30 mouse cellular contexts compared by ENCODE assay signal in genomic region chr13:71689187-71689586, GRCm38 (mm10).
DNase-seq lines count a peak whose midpoint lies in the region; ATAC-seq and TF ChIP-seq lines count a peak whose summit lies in the region.
"Had no signal": no experiment of that assay in that cellular context is flagged by ENCODE, and none has a peak within 500 bp of the region (broad histone marks: within the 10 kb centered on the region; RNA-seq: fewer than 3 reads in every experiment).

No protein-coding gene starts in this region.

- no peak overlapping the region for H3K4me3 ChIP-seq in kidney, embryonic 16.5 days (ENCODE audit: low read length)
- H3K4me3 ChIP-seq in midbrain, embryonic 16.5 days (ENCODE audit: low read depth, low read length), result no peak overlapping the region
- H3K4me3 ChIP-seq in midbrain, postnatal 0 days (ENCODE audit: low read depth, low read length), result no peak overlapping the region
- no peak overlapping the region for H3K4me3 ChIP-seq in limb, embryonic 10.5 days
- H3K4me3 ChIP-seq: embryonic facial prominence, embryonic 15.5 days; forebrain, embryonic 13.5 days; hindbrain, embryonic 12.5 days; intestine, embryonic 15.5 days; layer of hippocampus, adult 2 months; left cerebral cortex, adult 2 months; limb, embryonic 15.5 days had no signal

- peak; percentile 67; the same call in 1 of the 2 replicates for ATAC-seq in kidney, embryonic 16.5 days (ENCODE audit: low FRiP score, low TSS enrichment)
- 0 out of 2 replicates have a peak, but pooled peaks have one; percentile 29 for ATAC-seq in midbrain, embryonic 16.5 days
- no peak for ATAC-seq in midbrain, postnatal 0 days (ENCODE audit: low FRiP score)
- ATAC-seq in granulocyte monocyte progenitor cell, adult 5-6 weeks (replicated peaks; ENCODE audit: poor library complexity, severe bottlenecking), result no peak
- ATAC-seq: hindbrain, postnatal 0 days; intestine, embryonic 15.5 days had no signal

- no peak overlapping the region for H3K4me2 ChIP-seq in kidney, embryonic 16.5 days (replicated peaks; ENCODE audit: low read depth, low read length)
- H3K4me2 ChIP-seq in midbrain, embryonic 16.5 days (ENCODE audit: low read length), result no peak overlapping the region
- no peak overlapping the region for H3K4me2 ChIP-seq in midbrain, postnatal 0 days (ENCODE audit: low read depth, low read length, poor library complexity, severe bottlenecking)
- H3K4me2 ChIP-seq: embryonic facial prominence, embryonic 15.5 days; heart, embryonic 11.5 days; intestine, embryonic 15.5 days; limb, embryonic 15.5 days had no signal

- TF ChIP-seq CTCF in midbrain, postnatal 0 days (IDR thresholded peaks at IDR 0.05), result no peak

- WGBS in kidney, embryonic 16.5 days, result 17% methylated on average over 9 of the region's 9 CpGs
- WGBS in midbrain, embryonic 16.5 days, result 41% methylated on average over 9 of the region's 9 CpGs
- WGBS in midbrain, postnatal 0 days, result 43% methylated on average over 9 of the region's 9 CpGs
- 28% methylated on average over 9 of the region's 9 CpGs for whole genome bisulfite sequencing in limb, embryonic 10.5 days

- no peak overlapping the region for H3K9ac ChIP-seq in kidney, embryonic 16.5 days (replicated peaks; ENCODE audit: low read length)
- no peak overlapping the region for H3K9ac ChIP-seq in midbrain, embryonic 16.5 days (ENCODE audit: low read depth, low read length)
- H3K9ac ChIP-seq in midbrain, postnatal 0 days (replicated peaks; ENCODE audit: low read length, poor library complexity, severe bottlenecking), result no peak overlapping the region
- H3K9ac ChIP-seq: embryonic facial prominence, embryonic 15.5 days; forebrain, embryonic 13.5 days; hindbrain, embryonic 12.5 days; intestine, embryonic 15.5 days; limb, embryonic 15.5 days; liver, embryonic 14.5 days had no signal

- no peak overlapping the region for H3K27ac ChIP-seq in kidney, embryonic 16.5 days (ENCODE audit: low read length)
- H3K27ac ChIP-seq in midbrain, embryonic 16.5 days (ENCODE audit: low read length), result no peak overlapping the region
- no peak overlapping the region for H3K27ac ChIP-seq in midbrain, postnatal 0 days (ENCODE audit: low read depth, low read length)
- no peak overlapping the region for H3K27ac ChIP-seq in limb, embryonic 10.5 days
- H3K27ac ChIP-seq: embryonic facial prominence, embryonic 15.5 days; forebrain, embryonic 13.5 days; hindbrain, embryonic 12.5 days; hindbrain, postnatal 0 days; intestine, embryonic 15.5 days; layer of hippocampus, adult 2 months; left cerebral cortex, adult 2 months; limb, embryonic 15.5 days; liver, embryonic 14.5 days; stomach, postnatal 0 days had no signal

- H3K4me1 ChIP-seq in kidney, embryonic 16.5 days (ENCODE audit: insufficient read depth, low read length), result peaks cover 9% of the 10 kb centered on the region; the same call in 1 of the 2 replicates
- peaks cover 10% of the 10 kb centered on the region; the same call in 1 of the 2 replicates for H3K4me1 ChIP-seq in midbrain, embryonic 16.5 days (ENCODE audit: control insufficient read depth, insufficient read depth, low read length)
- no peaks in the 10 kb centered on the region for H3K4me1 ChIP-seq in midbrain, postnatal 0 days (ENCODE audit: insufficient read depth, low read length)
- H3K4me1 ChIP-seq in limb, embryonic 10.5 days, result peaks cover 30% of the 10 kb centered on the region
- H3K4me1 ChIP-seq: embryonic facial prominence, embryonic 15.5 days; intestine, embryonic 15.5 days had no signal

- no peaks in the 10 kb centered on the region for H3K9me3 ChIP-seq in kidney, embryonic 16.5 days (ENCODE audit: low read length)
- H3K9me3 ChIP-seq in midbrain, embryonic 16.5 days (replicated peaks; ENCODE audit: control insufficient read depth, low read length, poor library complexity, severe bottlenecking), result no peaks in the 10 kb centered on the region
- no peaks in the 10 kb centered on the region for H3K9me3 ChIP-seq in midbrain, postnatal 0 days (ENCODE audit: low read length)
- no peaks in the 10 kb centered on the region for H3K9me3 ChIP-seq in limb, embryonic 10.5 days (replicated peaks)
- H3K9me3 ChIP-seq: embryonic facial prominence, embryonic 15.5 days; forebrain, embryonic 13.5 days; hindbrain, embryonic 12.5 days; intestine, embryonic 15.5 days; limb, embryonic 15.5 days had no signal

- H3K36me3 ChIP-seq in kidney, embryonic 16.5 days (ENCODE audit: insufficient read depth, low read length), result no peaks in the 10 kb centered on the region
- no peaks in the 10 kb centered on the region for H3K36me3 ChIP-seq in midbrain, embryonic 16.5 days (ENCODE audit: control insufficient read depth, insufficient read depth, low read length)
- H3K36me3 ChIP-seq in midbrain, postnatal 0 days (ENCODE audit: insufficient read depth, low read length), result no peaks in the 10 kb centered on the region
- H3K36me3 ChIP-seq in limb, embryonic 10.5 days, result no peaks in the 10 kb centered on the region
- H3K36me3 ChIP-seq: embryonic facial prominence, embryonic 15.5 days; hindbrain, embryonic 12.5 days; intestine, embryonic 15.5 days; limb, embryonic 15.5 days had no signal

- DNase-seq in kidney, postnatal 10 days, result no peak
- no peak for DNase-seq in midbrain, postnatal 0 days (ENCODE audit: low spot score)
- DNase-seq in limb, embryonic 10.5 days (ENCODE audit: low spot score), result peak; percentile 49
- DNase-seq in lung, postnatal 36 days, result no peak
- DNase-seq: adrenal gland, postnatal 25 days; B cell, adult 2 months; cerebellum, adult 11-12 months; cerebellum, adult 9-11 months; gastrocnemius, postnatal 14 days; heart, adult 11 months; heart, postnatal 36 days; kidney, adult 9 months; lung, adult 2 months; lung, postnatal 10 days; thymus, adult 18-20 months; thymus, postnatal 25 days had no signal

- H3K27me3 ChIP-seq in kidney, embryonic 16.5 days (ENCODE audit: insufficient read depth, low read length), result peaks cover 5% of the 10 kb centered on the region; the same call in 1 of the 2 replicates
- H3K27me3 ChIP-seq in midbrain, embryonic 16.5 days (ENCODE audit: control insufficient read depth, insufficient read depth, low read depth, low read length), result no peaks in the 10 kb centered on the region
- no peaks in the 10 kb centered on the region for H3K27me3 ChIP-seq in midbrain, postnatal 0 days (ENCODE audit: insufficient read depth, low read length)
- peaks cover 73% of the 10 kb centered on the region for H3K27me3 ChIP-seq in limb, embryonic 10.5 days (ENCODE audit: low read depth, poor library complexity, severe bottlenecking)
- H3K27me3 ChIP-seq: forebrain, embryonic 13.5 days; hindbrain, embryonic 12.5 days; intestine, embryonic 15.5 days had no signal

Comparison
In these comparisons a context has a peak if more than half of its experiments do, and no peak if none do; other contexts are left out.
1. ATAC-seq: peak in kidney, embryonic 16.5 days (single experiment) and midbrain, embryonic 16.5 days (single experiment); none in midbrain, postnatal 0 days (single experiment) and granulocyte monocyte progenitor cell, adult 5-6 weeks (single experiment).